Mouse (Mus musculus) liver, embryonic 14.5 days (tissue): ENCODE data around the gene Nkg7.

ENCODE experiments used
- CTCF ChIP-seq: IDR thresholded peaks from 2 replicates; pipeline ENCODE4 v1.5.1; 2016; ENCODE audit warnings: antibody characterized with exemption, low read depth, control low read depth
- EP300 ChIP-seq: IDR thresholded peaks from 2 replicates; pipeline ENCODE4 v1.6.1; 2016; ENCODE audit warnings: antibody characterized with exemption, low read depth

- TF ChIP-seq EP300 (no peak), CTCF (no peak)
Measured at GRCm38 (mm10) chr7:43436341-43437255, at the start of gene Nkg7.
